Mouse (Mus musculus) ES-E14 (cell line): ENCODE measurements around the gene Csnk1e. TPM values are rescaled to one million over a fixed set of nuclear protein-coding genes. Genes with fewer than 3 reads are reported as not detected.

ENCODE experiments used
- DNase-seq: peaks from one replicate; pipeline ENCODE4 v3.0.0-alpha.2; 2013; ENCODE audit warnings: low read depth, low spot score
- H3K27ac ChIP-seq: 2 replicates; pipeline ENCODE4 v1.5.1; 2012; ENCODE audit warnings: low read depth, mild to moderate bottlenecking, low read length, moderate library complexity, mixed read lengths; ENCODE audit not compliant: poor library complexity, insufficient read depth, severe bottlenecking
- H3K36me3 ChIP-seq: 2 replicates; pipeline ENCODE4 v1.6.1; 2012; ENCODE audit warnings: mild to moderate bottlenecking, low read length, moderate library complexity, mixed read lengths; ENCODE audit not compliant: control insufficient read depth, poor library complexity, insufficient read depth, severe bottlenecking
- H3K4me1 ChIP-seq, 2 experiments: fragments of 150-350 bp in 1 of 2; sonication (generic) in 1 of 2; 2 replicates each; pipeline ENCODE4 v1.6.1; 2012; ENCODE audit warnings: low read length in 2 of 2, mild to moderate bottlenecking in 1 of 2, mixed read lengths in 1 of 2; ENCODE audit not compliant: control insufficient read depth in 2 of 2, insufficient read depth in 2 of 2, poor library complexity in 1 of 2
- H3K4me3 ChIP-seq, 2 experiments: fragments of 150-350 bp in 1 of 2; sonication (generic) in 1 of 2; 2 replicates each; pipeline ENCODE4 v1.5.1; 2012; ENCODE audit warnings: low read length in 2 of 2, low read depth in 1 of 2, mild to moderate bottlenecking in 1 of 2, mixed read lengths in 1 of 2; ENCODE audit not compliant: insufficient read depth in 1 of 2, poor library complexity in 1 of 2, severe bottlenecking in 1 of 2
- H3K9ac ChIP-seq: 2 replicates; pipeline ENCODE4 v1.6.1; 2012; ENCODE audit warnings: low read depth, mild to moderate bottlenecking, low read length, mixed read lengths; ENCODE audit not compliant: poor library complexity, insufficient read depth, severe bottlenecking
- H3K9me3 ChIP-seq: fragments of 150-350 bp; sonication (generic); 2 replicates; pipeline ENCODE4 v1.6.1; 2012; ENCODE audit warnings: low read depth, mild to moderate bottlenecking, low read length; ENCODE audit not compliant: control insufficient read depth, insufficient read depth
- CHD2 ChIP-seq: IDR thresholded peaks from 2 replicates; pipeline ENCODE4 v1.6.1; 2014; ENCODE audit warnings: mild to moderate bottlenecking, low read depth, low read length, inconsistent platforms
- HCFC1 ChIP-seq: IDR thresholded peaks from 2 replicates; pipeline ENCODE4 v1.6.1; 2012; ENCODE audit warnings: low read length, inconsistent platforms, borderline replicate concordance; ENCODE audit not compliant: insufficient read depth
- MAFK ChIP-seq: IDR thresholded peaks from 2 replicates; pipeline ENCODE4 v1.6.1; 2014; ENCODE audit warnings: mild to moderate bottlenecking, low read depth, low read length, inconsistent platforms; ENCODE audit not compliant: insufficient read depth
- ZC3H11A ChIP-seq: IDR thresholded peaks from 2 replicates; pipeline ENCODE4 v1.6.1; 2012; ENCODE audit warnings: low read depth, mild to moderate bottlenecking, inconsistent platforms, low read length, borderline replicate concordance
- ZNF384 ChIP-seq: IDR thresholded peaks from 2 replicates; pipeline ENCODE4 v1.6.1; 2012; ENCODE audit warnings: low read depth, low read length, inconsistent platforms
- in situ Hi-C, 2 experiments: fragments of 600-800 bp; cut with MboI; formaldehyde crosslinking; loops; one replicate each; pipeline ENCODE4 v1.15.1; 2025; ENCODE audit warnings: low sequenced_read_pairs in 2 of 2, inconsistent platforms in 1 of 2; ENCODE audit not compliant: unreplicated experiment in 2 of 2
- total RNA-seq: library from RNA; depleted of rRNA; stranded (reverse); fragments of 300-350 nt; gene quantifications from 2 replicates; pipeline ENCODE4 v1.2.3, GENCODE M21; 2012

Csnk1e gene
- total RNA-seq, 1 experiment, result 82.0 TPM

GRCm38 (mm10) chr15:79440223-79440622 lies 15.1 kb downstream of the Csnk1e start:
- H3K4me1 ChIP-seq, result peaks cover 21 to 49% of the 10 kb centered on the region in 2 experiments
- H3K4me3 ChIP-seq, result peak overlapping the region in 1 of 2 experiments; percentile 33; a peak in 1 of 4 replicates
- TF ChIP-seq ZNF384, result no peak
- TF ChIP-seq CHD2, result no peak
- TF ChIP-seq HCFC1, result no peak
- no peak for TF ChIP-seq ZC3H11A
- no peak for TF ChIP-seq MAFK
- no peak overlapping the region for H3K27ac ChIP-seq
- H3K36me3 ChIP-seq, result peaks cover 7% of the 10 kb centered on the region; the same call in 1 of the 2 replicates
- DNase-seq, result no peak
- in situ Hi-C loops, result no loop called here
- no peaks in the 10 kb centered on the region for H3K9me3 ChIP-seq
- H3K9ac ChIP-seq, result no peak overlapping the region

GRCm38 (mm10) chr15:79439386-79439785 lies 16.0 kb downstream of the Csnk1e start:
- peak overlapping the region; percentile 3; the same call in 1 of the 2 replicates for H3K9ac ChIP-seq
- DNase-seq, result no peak
- peaks cover 13% of the 10 kb centered on the region; the same call in 1 of the 2 replicates for H3K36me3 ChIP-seq
- no peaks in the 10 kb centered on the region for H3K9me3 ChIP-seq
- peak overlapping the region in 1 of 2 experiments; percentile 48; a peak in 2 of 4 replicates for H3K4me3 ChIP-seq
- TF ChIP-seq ZC3H11A (no peak), MAFK (no peak), HCFC1 (no peak), CHD2 (no peak), ZNF384 (no peak)
- peak overlapping the region; percentile 15; the same call in 1 of the 2 replicates for H3K27ac ChIP-seq
- H3K4me1 ChIP-seq, result peaks cover 28 to 54% of the 10 kb centered on the region in 2 experiments
- in situ Hi-C loops, result no loop called here

GRCm38 (mm10) chr15:79438816-79439215 lies 16.6 kb downstream of the Csnk1e start:
- H3K9me3 ChIP-seq, result no peaks in the 10 kb centered on the region
- TF ChIP-seq ZC3H11A (no peak), HCFC1 (no peak), ZNF384 (no peak)
- in situ Hi-C loops, result no loop called here
- peak overlapping the region; percentile 4 to 48; a peak in 2 of 4 replicates for H3K4me3 ChIP-seq
- peaks cover 16% of the 10 kb centered on the region; the same call in 1 of the 2 replicates for H3K36me3 ChIP-seq
- H3K4me1 ChIP-seq, result peaks cover 29 to 54% of the 10 kb centered on the region in 2 experiments
- H3K9ac ChIP-seq, result peak overlapping the region; percentile 3; the same call in 1 of the 2 replicates
- DNase-seq, result no peak
- H3K27ac ChIP-seq, result 0 out of 2 replicates have a peak overlapping the region, but pooled peaks have one; percentile 30

DNA sequence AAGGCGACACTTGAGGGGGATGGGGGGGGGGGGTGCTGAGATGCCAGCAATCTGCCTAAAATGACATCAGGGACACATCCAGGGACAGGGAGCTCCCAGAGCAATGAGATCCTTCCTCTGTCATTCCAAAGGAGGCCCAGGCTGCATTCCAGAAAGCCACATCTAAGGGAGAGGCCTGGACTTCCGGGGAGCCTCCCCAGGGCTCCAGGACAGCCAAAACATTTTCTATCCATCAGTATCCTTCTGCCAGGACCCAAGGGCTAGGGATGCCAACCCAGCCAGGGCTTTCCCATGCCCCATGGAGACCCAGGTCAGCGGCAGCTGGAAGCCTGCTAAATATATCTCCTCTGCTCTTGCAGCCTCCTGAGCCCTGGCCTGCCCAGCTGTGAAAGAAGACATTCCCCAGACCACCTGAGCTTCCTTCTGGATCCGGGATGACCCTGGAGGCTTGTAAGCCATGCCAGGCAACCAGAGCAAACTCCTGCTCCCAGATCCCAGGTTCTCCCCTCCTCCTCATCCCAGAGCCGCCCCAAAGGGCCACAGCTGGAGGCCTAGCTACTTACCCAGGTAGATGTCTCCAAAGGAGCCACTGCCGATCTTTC lies 17.1 kb downstream of the Csnk1e start:
- Histone ChIP-seq H3K4me1 (peaks cover 30 to 49% of the 10 kb centered on the region in 2 experiments), H3K9me3 (no peaks in the 10 kb centered on the region), H3K9ac (peak overlapping the region; percentile 3; the same call in 1 of the 2 replicates), H3K4me3 (peak overlapping the region; percentile 4 to 48; a peak in 2 of 4 replicates), H3K27ac (0 out of 2 replicates have a peak overlapping the region, but pooled peaks have one; percentile 30), H3K36me3 (peaks cover 16% of the 10 kb centered on the region; the same call in 1 of the 2 replicates)
- TF ChIP-seq CHD2, result no peak
- no peak for TF ChIP-seq HCFC1
- TF ChIP-seq MAFK, result no peak
- no peak for TF ChIP-seq ZNF384
- TF ChIP-seq ZC3H11A, result no peak
- DNase-seq, result no peak
- in situ Hi-C loops, result no loop called here
